Mouse (Mus musculus) cortical plate, adult 2 months (tissue): Measurements from ENCODE around the gene Spty2d1. TPM values are rescaled to one million over a fixed set of nuclear protein-coding genes. Genes with fewer than 3 reads are reported as not detected.
"Not testable (repeated sequence)": the region's sequence is repeated elsewhere in the genome, so short reads cannot be mapped to it uniquely, and the experiment has no call there.

Experiments used
- H3K27ac ChIP-seq: fragments of 200-500 bp; 2 replicates; pipeline ENCODE4 v1.5.1; 2012; ENCODE audit warnings: low read length, control low read depth, inconsistent platforms; ENCODE audit not compliant: insufficient read depth
- H3K4me1 ChIP-seq: fragments of 200-500 bp; 2 replicates; pipeline ENCODE4 v1.6.1; 2011; ENCODE audit warnings: low read length; ENCODE audit not compliant: control insufficient read depth, insufficient read depth
- H3K4me3 ChIP-seq: fragments of 200-500 bp; 2 replicates; pipeline ENCODE4 v1.5.1; 2011; ENCODE audit warnings: mild to moderate bottlenecking, low read length, control low read depth; ENCODE audit not compliant: insufficient read depth
- CTCF ChIP-seq: fragments of 200-500 bp; IDR thresholded peaks from 2 replicates; pipeline ENCODE4 v1.5.1; 2011; ENCODE audit warnings: mild to moderate bottlenecking, control low read depth, low read length; ENCODE audit not compliant: insufficient read depth; ENCODE audit errors: extremely low read depth
- POLR2A ChIP-seq: fragments of 200-500 bp; IDR thresholded peaks from 2 replicates; pipeline ENCODE4 v1.6.1; 2011; ENCODE audit warnings: mild to moderate bottlenecking, low read length, control low read depth; ENCODE audit not compliant: insufficient read depth; ENCODE audit errors: extremely low read depth
- polyA plus RNA-seq: library from polyadenylated mRNA; depleted of rRNA; stranded (reverse); fragments of >200 nt; gene quantifications from 2 replicates; pipeline ENCODE4 v1.2.3, GENCODE M21; 2012

The Spty2d1 gene
- polyA plus RNA-seq, 1 experiment, result 6.8 TPM

- TF ChIP-seq POLR2A, result no peak
- Histone ChIP-seq H3K27ac (no peak overlapping the region), H3K4me1 (peaks cover 8% of the 10 kb centered on the region), H3K4me3 (no peak overlapping the region)
These were observed 10.4 kb downstream of the Spty2d1 start for GRCm38 (mm10) chr7:46997644-46998395.

- H3K4me1 ChIP-seq, result peaks cover 6% of the 10 kb centered on the region
- H3K4me3 ChIP-seq, result no peak overlapping the region
- no peak overlapping the region for H3K27ac ChIP-seq
- TF ChIP-seq CTCF, result no peak
- TF ChIP-seq POLR2A, result no peak
These were observed 11.2 kb downstream of the Spty2d1 start for GRCm38 (mm10) chr7:46997008-46997407.

GRCm38 (mm10) chr7:46995558-46995957 is 12.7 kb downstream of the Spty2d1 start:
- TF ChIP-seq CTCF (no peak), POLR2A (no peak)
- H3K27ac ChIP-seq, result no peak overlapping the region
- no peak overlapping the region for H3K4me3 ChIP-seq

GRCm38 (mm10) chr7:46993079-46993478 is 15.1 kb downstream of the Spty2d1 start:
- Histone ChIP-seq H3K4me1 (no peaks in the 10 kb centered on the region), H3K4me3 (no peak overlapping the region), H3K27ac (no peak overlapping the region)
- no peak for TF ChIP-seq CTCF

More at GRCm38 (mm10) chr7:46995558-46995957, 12.7 kb downstream of the Spty2d1 start:
- peaks cover 1% of the 10 kb centered on the region; the same call in 1 of the 2 replicates for H3K4me1 ChIP-seq

GRCm38 (mm10) chr7:46989387-46989786 is 18.8 kb downstream of the Spty2d1 start:
- H3K4me1 ChIP-seq, H3K4me3 ChIP-seq: not testable (repeated sequence)

GRCm38 (mm10) chr7:46987073-46987472 is 21.1 kb downstream of the Spty2d1 start:
- H3K4me3 ChIP-seq, result no peak overlapping the region
- H3K4me1 ChIP-seq, result no peaks in the 10 kb centered on the region
- TF ChIP-seq CTCF, result no peak
- TF ChIP-seq POLR2A, result no peak
- no peak overlapping the region for H3K27ac ChIP-seq

More at GRCm38 (mm10) chr7:46989387-46989786, 18.8 kb downstream of the Spty2d1 start:
- H3K27ac ChIP-seq, result not testable (repeated sequence)

- Histone ChIP-seq H3K4me3 (no peak overlapping the region), H3K4me1 (no peaks in the 10 kb centered on the region), H3K27ac (no peak overlapping the region)
- TF ChIP-seq CTCF (no peak), POLR2A (no peak)
These were observed 21.6 kb downstream of the Spty2d1 start for GRCm38 (mm10) chr7:46986646-46987045.

- no peak overlapping the region for H3K27ac ChIP-seq
- TF ChIP-seq CTCF, result no peak
- TF ChIP-seq POLR2A, result no peak
- H3K4me1 ChIP-seq, result no peaks in the 10 kb centered on the region
- H3K4me3 ChIP-seq, result no peak overlapping the region
These were observed 22.3 kb downstream of the Spty2d1 start for GRCm38 (mm10) chr7:46985718-46986505.

- Histone ChIP-seq H3K27ac (no peak within 1 kb of the TSS), H3K4me1 (no peaks in the 10 kb centered on the region), H3K4me3 (no peak within 1 kb of the TSS)
- TF ChIP-seq CTCF (no peak), POLR2A (no peak)
These were observed 24.9 kb downstream of the Spty2d1 start, which contains the start of gene Gm9999 for GRCm38 (mm10) chr7:46983280-46983679. Gene Gm9999, plus strand, starts transcription at chr7:46983580.

GRCm38 (mm10) chr7:46975456-46975855 is 32.8 kb downstream of the Spty2d1 start:
- Histone ChIP-seq H3K4me3 (no peak overlapping the region), H3K27ac (no peak overlapping the region), H3K4me1 (no peaks in the 10 kb centered on the region)
- TF ChIP-seq POLR2A (no peak), CTCF (no peak)
